Mouse (Mus musculus): ENCODE measurements at regions not wholly inside any gene's neighbourhood (a gene's known extent, or its start where the extent isn't known, plus 50 kb on each side); places are given as distances from the start of the nearest gene placed in this dataset.

- no peak for TF ChIP-seq CTCF (IDR thresholded peaks at IDR 0.05; ENCODE audit: low read depth, low read length)
- no peak for TF ChIP-seq GATA1 (IDR thresholded peaks at IDR 0.05; ENCODE audit: borderline replicate concordance, low read length)
Measured at GRCm38 (mm10) chr12:78033766-78034165, 160.3 kb upstream of the Gm6657 start.
